Mouse (Mus musculus): ENCODE data around the gene Hes1.

Hes1 gene

DNA sequence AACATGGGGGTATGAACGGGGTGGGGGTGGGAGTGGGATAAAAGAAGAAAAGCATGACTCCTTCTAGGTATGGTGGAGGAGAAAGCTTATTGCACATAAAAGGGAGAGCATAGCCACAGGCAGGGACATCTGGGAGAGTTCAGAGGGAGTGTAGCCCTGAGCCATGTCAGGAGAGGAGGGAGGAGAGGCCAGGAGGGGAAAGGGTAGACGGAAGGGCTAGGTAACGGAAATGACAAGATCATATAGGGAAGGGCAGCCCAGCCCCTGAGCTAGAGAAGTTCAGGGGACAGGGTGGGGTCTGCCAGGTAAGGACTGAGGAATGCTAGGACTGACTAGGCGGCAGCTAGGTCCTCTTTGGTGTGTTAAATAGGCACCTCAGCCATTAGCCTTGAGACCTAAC lies 17.8 kb downstream of the Hes1 start:
- TF ChIP-seq GATA4 (IDR thresholded peaks at IDR 0.05; ENCODE audit: insufficient replicate concordance, low read length) = no peak

DNA sequence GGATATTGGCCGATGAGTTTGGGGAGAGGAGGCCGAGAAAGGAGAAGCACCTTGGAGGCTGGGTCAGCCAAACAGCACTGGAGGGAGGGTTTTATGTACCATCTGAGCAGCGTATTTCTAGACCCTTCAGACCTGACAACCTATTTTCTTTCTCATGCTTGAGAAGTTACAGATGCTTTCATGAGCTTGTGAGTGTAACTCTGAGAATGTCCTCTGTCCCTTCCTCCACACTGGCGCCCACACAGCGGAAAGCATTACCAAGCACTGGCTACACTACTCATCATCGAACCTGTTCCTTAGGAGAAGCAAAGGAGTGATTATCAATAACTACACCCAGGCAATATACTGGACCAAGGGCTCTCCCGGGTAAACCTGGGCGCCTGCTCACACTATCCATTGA lies 18.8 kb downstream of the Hes1 start:
- TF ChIP-seq GATA4 (IDR thresholded peaks at IDR 0.05; ENCODE audit: insufficient replicate concordance, low read length) = no peak

DNA sequence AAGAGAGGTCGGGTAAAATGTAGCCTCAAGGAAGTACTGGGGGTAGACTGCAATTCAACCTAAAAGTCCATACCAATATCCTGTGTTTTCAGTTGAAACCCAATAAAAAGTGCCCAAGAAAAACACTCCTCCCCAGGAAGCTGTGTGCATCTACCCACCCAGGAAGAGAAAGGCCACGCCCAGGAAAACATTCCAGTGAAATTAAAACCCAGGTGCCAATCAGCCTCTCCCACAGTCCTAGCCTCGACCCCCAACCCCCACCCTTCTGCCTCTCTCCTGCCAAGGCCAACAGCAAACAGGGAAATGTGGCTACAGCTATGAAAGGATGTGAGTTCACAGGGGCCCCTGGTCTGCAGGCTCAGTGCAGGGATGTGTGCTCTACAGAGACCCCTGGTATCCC lies 19.4 kb downstream of the Hes1 start:
- no peak for TF ChIP-seq GATA4 (IDR thresholded peaks at IDR 0.05; ENCODE audit: insufficient replicate concordance, low read length)

DNA sequence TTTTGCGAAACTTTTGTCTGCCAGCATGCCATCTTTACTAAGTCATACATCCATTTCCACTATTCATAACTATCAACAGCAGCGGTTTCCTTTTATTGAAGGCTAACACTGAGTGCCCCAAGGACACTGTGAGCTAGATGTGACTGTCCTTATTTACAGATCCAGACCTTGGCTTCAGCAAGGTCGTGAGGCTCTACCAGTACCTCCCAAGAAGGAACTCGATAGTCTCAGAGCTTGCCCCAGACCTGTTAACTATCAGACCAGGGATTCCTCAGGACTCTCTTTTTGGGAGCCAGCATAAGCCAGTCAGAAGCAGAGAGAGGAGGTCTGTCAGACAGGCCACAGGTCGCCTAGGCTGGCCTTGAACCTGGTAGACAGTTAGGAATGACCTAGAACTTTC lies 24.5 kb downstream of the Hes1 start:
- TF ChIP-seq GATA4 (IDR thresholded peaks at IDR 0.05; ENCODE audit: insufficient replicate concordance, low read length) = no peak

DNA sequence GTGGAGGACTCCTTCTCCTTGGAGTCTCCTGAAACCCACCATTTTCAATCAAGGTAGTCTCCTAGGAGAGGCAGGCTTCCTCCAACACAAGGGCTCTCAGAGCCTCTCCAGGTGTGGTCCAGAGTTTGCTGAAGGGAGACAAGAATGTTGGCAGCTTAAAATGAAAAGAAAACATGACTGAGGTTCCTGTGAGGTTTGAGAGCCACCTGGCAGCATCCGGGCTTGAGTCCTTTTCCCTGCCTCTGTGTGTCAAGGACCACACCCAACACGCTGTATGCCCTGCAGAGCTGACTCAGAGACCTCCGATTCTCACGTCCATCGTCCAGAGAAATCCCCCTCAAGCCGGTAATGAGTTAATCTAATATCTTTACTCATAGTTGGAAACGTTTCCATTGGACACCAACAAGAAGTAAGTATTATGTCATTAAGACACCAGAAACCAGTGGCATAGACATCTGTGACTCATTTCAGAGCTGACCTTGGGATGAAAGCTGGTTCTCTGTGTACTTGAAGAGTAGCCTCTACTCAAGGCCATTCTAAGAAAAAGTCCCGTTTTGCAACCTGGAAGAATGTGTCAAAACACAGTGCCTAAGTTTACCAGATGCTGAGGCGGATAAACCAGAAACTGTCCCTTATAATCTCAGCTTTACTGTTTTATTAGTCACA lies 26.1 kb downstream of the Hes1 start:
- no peak for TF ChIP-seq GATA4 (IDR thresholded peaks at IDR 0.05; ENCODE audit: insufficient replicate concordance, low read length)

DNA sequence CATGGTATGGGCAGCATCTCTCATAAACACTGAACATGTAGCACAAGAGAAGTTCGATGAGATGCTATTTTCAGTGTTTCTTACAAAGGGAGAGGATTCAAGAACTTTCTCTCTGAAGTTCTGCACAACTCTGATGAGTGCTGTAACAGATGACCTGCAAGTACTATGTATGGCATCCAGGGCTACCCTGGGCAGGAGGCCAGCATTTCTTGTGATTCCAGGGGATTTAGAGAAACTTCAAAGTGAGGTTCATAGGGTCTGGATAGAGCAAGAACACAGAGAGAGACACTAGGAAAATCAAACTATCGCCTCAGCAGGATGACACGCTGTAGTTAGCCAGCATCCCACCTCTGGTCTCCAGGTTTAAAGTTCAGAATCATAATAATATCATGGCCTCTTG lies 31.9 kb downstream of the Hes1 start:
- no peak for TF ChIP-seq GATA4 (IDR thresholded peaks at IDR 0.05; ENCODE audit: insufficient replicate concordance, low read length)

DNA sequence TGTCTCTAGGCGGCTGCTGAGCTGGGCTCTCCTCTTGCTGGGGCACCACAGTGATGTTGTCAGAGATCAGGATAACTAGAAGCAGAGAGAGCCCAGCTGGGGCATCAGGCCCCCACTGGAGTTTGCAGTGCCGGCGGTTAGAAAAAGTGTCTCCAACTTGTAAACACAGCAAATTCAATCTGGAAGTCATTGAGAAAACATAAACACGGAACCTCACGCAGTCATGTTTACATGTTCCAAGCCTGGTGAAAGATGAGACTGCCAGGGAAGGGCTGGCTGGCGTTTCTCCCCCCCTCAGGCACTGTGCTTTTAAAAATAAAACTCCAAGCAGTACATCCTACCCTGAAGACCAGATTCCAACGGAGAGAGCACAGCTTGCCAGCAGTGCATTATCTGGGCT lies 32.3 kb downstream of the Hes1 start:
- no peak for TF ChIP-seq GATA4 (IDR thresholded peaks at IDR 0.05; ENCODE audit: insufficient replicate concordance, low read length)

DNA sequence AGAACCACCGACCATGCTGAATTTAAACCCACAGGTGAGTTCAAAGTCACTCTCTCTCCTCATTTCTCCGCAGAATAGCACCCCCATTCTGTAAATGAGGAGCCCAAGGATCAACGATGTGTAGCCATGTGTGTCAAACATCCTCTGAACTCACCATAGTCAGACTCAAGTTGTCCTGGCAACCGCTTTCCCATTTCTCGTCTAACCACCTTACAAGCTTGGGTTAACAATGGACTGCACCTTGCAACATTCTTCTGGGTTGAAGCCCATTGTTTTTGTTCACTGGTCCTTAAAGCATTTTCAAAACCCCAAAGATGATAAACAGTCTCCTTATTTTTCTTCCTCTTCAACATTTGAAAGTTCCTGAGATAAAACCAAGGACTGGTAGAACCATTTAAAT lies 34.9 kb downstream of the Hes1 start:
- no peak for TF ChIP-seq GATA4 (IDR thresholded peaks at IDR 0.05; ENCODE audit: insufficient replicate concordance, low read length)

DNA sequence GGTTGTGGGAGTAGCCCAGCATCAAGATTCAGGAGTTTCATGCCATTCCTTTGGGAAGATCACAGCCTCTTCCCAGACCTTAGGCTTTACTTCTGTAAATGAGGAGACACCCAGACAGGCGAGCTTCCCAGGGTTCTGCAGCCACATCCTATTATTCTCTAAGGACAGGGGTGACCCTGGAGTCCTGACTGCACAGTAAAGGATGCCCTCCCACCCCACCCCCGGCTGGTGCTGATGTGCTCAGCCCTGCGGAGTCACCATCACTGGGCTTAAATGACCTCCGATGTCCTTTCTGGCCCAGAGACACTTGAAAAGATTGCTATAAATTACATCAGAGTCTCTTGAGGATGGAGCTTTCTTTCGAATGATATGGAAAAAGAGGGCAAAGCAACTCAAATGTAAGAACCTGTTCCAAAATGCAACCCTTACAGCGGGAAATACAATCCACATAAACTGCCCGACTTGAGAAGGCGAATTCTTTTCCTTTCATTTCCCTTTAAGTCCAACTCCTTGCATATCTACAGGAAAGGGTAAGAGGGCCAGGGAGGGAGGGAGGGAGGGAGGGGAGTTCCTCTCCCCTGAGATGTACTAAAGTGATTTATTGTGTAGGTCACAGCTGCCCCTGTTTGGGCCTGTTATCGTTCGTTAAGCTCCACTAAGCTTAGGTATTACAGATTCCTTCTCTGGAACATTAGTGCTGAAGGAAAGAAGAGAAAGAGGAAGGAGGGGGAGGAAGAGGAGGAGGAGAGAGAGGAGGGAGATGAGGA lies 38.1 kb downstream of the Hes1 start:
- no peak for TF ChIP-seq GATA4 (IDR thresholded peaks at IDR 0.05; ENCODE audit: insufficient replicate concordance, low read length)

DNA sequence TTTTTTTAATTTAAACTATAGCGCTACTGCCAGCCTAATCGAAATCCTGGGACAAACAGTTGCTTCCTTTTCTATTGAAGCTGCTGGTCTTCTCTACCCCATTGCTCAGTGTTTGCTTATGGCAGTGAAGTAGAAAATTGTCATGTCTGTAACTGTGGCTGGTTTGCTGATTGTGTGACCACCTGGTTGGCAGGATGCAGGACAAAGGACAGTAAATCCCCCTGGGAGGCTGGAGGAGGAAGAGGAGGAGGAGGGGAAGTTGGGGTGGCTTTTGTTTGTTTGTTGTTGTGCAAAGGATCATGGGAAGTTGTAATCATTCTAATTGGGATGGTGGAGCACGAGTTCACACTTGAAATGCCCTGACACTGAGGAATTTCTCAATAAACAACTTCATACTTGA lies 38.8 kb downstream of the Hes1 start:
- TF ChIP-seq GATA4 (IDR thresholded peaks at IDR 0.05; ENCODE audit: insufficient replicate concordance, low read length) = no peak

DNA sequence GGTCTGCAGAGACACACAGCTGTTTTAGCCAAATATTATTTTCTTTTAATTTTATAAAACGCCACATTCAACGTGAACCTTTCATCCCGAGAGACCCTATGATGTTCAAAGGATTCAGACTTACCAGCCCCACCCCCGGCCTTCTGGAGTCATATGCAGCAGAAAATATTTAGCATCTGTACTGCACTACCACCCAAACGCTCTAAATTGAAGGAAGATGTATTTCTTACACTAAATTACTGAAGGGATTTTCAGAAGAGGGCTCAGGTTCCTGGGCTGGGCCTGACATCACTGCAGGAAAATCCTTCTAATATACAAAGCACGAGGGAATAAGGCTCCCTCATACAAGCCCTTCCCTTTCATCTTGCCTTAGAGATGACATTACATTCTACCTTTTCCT lies 39.3 kb downstream of the Hes1 start:
- no peak for TF ChIP-seq GATA4 (IDR thresholded peaks at IDR 0.05; ENCODE audit: insufficient replicate concordance, low read length)

DNA sequence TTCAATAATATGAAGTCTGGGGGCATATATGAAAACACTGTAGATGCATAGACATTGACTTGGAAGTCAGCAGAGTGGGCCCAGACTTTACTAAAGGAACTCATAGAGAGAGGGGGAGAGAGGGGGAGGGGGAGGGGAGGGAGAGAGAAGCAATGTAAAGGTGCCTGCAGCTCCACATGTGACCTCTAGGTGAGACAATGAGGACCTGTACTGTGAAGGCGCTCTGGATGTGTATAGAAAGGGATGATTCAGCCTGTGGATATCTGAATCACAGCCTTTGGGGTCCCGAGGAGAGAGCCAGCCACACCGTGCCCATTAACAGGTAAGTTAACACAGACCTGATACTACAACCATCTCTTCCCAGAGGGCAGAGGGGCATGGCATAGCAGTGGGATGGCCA lies 40.2 kb downstream of the Hes1 start:
- TF ChIP-seq GATA4 (IDR thresholded peaks at IDR 0.05; ENCODE audit: insufficient replicate concordance, low read length) = no peak

DNA sequence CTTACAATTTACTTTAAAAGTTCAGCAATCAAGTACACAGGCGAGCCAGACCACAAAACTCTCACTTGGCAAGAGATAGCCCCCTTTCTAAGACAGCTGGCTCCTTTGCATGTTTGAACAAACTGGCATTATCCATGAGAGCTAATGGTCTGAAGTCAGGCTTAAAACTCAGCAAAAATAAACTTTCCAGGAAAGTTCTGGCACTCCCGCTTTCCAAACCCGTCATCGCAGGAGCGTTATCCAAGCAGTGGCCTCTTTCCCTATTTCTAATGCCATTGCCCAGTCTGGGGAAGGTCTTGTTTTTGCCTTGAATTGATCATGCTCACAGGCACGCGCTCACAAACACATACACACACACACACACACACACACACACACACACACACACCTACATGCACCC lies 41.3 kb downstream of the Hes1 start:
- TF ChIP-seq GATA4 (IDR thresholded peaks at IDR 0.05; ENCODE audit: insufficient replicate concordance, low read length) = no peak

DNA sequence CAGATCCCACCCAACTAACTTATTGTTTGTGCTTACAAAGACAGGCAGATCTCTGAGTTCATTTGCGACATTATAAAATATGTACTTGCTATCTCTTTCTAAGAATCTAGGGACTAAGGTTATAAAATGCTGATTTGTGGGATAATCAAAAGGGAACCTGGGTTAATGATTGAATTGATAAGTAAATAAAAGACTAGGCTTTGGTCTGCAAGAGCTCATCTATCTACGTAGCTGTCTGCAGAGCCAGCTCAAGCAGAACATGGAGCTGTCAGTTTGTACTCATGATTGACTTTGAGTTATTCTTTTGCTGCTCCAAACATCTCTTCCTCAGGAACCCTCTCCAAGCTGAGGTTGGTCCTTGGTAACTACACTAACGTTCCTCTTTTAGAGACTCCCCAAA lies 46.3 kb downstream of the Hes1 start:
- TF ChIP-seq GATA4 (IDR thresholded peaks at IDR 0.05; ENCODE audit: insufficient replicate concordance, low read length) = no peak

DNA sequence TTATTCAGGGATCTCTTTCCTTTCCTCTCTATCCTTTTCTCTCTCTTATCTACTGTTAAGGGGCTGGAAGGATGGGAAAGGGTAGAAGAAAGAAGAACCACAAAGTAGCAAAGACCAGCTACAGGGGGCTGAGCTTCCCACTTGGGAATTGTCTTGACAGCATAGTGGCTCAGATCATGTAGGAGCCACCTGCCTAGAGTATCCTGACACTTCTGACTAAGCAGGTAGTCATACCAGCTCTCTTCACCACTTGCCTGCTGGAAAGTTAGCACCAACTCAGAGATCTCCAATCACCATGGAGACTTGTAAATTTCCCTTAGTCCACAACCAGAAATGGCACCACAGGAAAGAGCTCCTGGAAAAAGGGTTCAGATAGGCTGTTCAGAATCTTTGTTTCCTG lies 46.9 kb downstream of the Hes1 start:
- no peak for TF ChIP-seq GATA4 (IDR thresholded peaks at IDR 0.05; ENCODE audit: insufficient replicate concordance, low read length)

DNA sequence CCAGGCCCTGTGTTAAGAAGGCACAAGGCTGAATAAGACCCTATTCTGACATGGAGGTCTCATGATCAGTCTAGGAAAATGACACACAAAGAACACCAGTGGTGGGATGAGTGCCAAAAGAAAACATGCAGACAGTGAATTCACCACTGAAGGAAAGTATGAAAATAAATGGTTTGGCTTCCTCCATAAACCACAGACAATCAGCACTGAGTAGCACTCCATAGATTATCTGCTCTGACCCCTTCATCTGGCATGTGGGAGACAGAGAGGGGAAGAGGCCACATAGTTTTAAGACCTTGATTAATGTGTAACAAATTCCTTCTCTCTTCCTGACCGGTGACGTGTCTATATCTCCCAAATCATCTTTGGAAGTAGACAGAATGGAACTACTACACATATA lies 47.4 kb downstream of the Hes1 start:
- no peak for TF ChIP-seq GATA4 (IDR thresholded peaks at IDR 0.05; ENCODE audit: insufficient replicate concordance, low read length)

DNA sequence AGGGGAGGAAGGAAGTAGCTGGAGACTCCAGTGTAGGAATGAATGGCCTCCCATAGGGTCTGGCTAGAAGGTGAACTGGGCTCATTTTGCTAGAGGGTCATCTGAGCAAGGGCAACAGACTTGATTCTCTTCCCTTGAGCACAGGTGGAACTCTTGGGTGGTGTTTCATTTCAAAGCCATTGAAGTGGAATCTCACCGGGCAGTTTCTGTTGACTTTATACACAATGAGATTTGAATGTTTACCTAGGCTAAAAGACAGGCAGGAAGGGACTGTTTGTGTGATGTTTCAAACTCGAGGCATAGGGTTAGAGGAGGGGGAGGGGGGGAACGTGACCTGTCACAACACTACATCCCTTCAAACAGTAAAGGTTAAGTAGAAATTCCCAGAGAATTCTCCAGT lies 49.0 kb downstream of the Hes1 start:
- TF ChIP-seq GATA4 (IDR thresholded peaks at IDR 0.05; ENCODE audit: insufficient replicate concordance, low read length) = no peak

Measured in liver, adult (tissue).